Mouse (Mus musculus) Patski (cell line): ENCODE data around the gene Slc9b1. TPM values are rescaled to one million over a fixed set of nuclear protein-coding genes. Genes with fewer than 3 reads are reported as not detected.

Experiments used
- ATAC-seq: fragments of 100-300 bp; one replicate; pipeline ENCODE4 v1.8.0; 2021
- CTCF ChIA-PET: fragments of 350-600 bp; sonication (Branson Sonifier 250); formaldehyde crosslinking; loops from one replicate; lab custom pipeline; 2022; ENCODE audit warnings: inconsistent platforms; lab: Charles Lee
- POLR2A ChIA-PET: fragments of 350-600 bp; sonication (Branson Sonifier 250); formaldehyde crosslinking; loops from one replicate; lab custom pipeline; 2022; ENCODE audit warnings: antibody characterized with exemption, inconsistent platforms; lab: Charles Lee
- DNase-seq: peaks from one replicate; pipeline ENCODE4 v3.0.0-alpha.2; 2011; ENCODE audit warnings: low read depth, low spot score
- H3K27me3 ChIP-seq: fragments of 371-371 bp; one replicate; pipeline ENCODE4 v1.5.1; 2021
- CTCF ChIP-seq: fragments of 100-300 bp; IDR thresholded peaks from one replicate; pipeline ENCODE4 v1.5.1; 2021
- in situ Hi-C: fragments of 300-500 bp; cut with MboI; formaldehyde crosslinking; loops from 3 replicates; pipeline ENCODE4 v1.11.1; 2018; ENCODE audit warnings: low pct_unique_long_range_greater_than_20kb, mixed read lengths
- polyA plus RNA-seq: library from polyadenylated mRNA; unstranded; gene quantifications from one replicate; pipeline ENCODE4 v1.2.3, GENCODE M21; 2021

The Slc9b1 gene
- polyA plus RNA-seq, 1 experiment from 2014 or later, result not detected

DNA sequence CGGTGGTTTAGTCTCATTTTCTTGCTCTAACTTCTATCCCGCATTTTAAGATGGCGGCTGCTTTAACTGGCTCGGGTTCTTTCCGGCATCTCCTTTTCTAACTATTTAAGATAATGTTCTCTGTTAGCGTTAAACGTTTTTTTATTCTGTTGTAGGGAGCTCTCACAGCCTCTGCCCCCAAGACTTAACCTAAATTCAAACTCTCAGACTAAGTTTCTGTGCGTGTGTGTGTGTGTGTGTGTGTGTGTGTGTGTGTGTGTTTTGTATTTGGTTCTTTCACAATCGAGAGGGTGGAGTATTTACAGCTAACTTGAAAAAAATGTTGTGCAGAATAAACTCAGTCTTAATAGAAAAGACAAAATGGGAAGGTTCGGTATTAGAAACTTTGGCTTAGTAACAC is 92.8 kb downstream of the Slc9b1 start:
- POLR2A ChIA-PET, result interaction anchor here (0.8 to 2.0 kb wide), 4 partner anchors 17 to 65 kb away, joined by 3 to 7 read pairs (median 4); partner anchors contain the start of gene Cisd2
- no peak for TF ChIP-seq CTCF
- DNase-seq, result no peak
- CTCF ChIA-PET, result interaction anchor here (0.9 to 2.2 kb wide), 6 partner anchors 10 to 49 kb away, joined by 3 to 11 read pairs (median 4); no protein-coding TSS in a partner anchor
- no peak for ATAC-seq
- in situ Hi-C loops, result no loop called here
- no peaks in the 10 kb centered on the region for H3K27me3 ChIP-seq

- no peaks in the 10 kb centered on the region for H3K27me3 ChIP-seq
- ChIA-PET CTCF (interaction anchor here (0.9 to 2.1 kb wide), 3 partner anchors 10 to 125 kb away, joined by 3 to 10 read pairs (median 10); no protein-coding TSS in a partner anchor), POLR2A (interaction anchor here (0.8 to 1.6 kb wide), 3 partner anchors 22 to 60 kb away, joined by 3 to 5 read pairs (median 4); no protein-coding TSS in a partner anchor)
- in situ Hi-C loops, result no loop called here
- ATAC-seq (no peak), DNase-seq (no peak)
- TF ChIP-seq CTCF, result no peak
These were observed 97.1 kb downstream of the Slc9b1 start for GRCm38 (mm10) chr3:135444930-135445329.

Other genes with a start within 250 kb of the Slc9b1 start
- 35.6 TPM for gene Cenpe, start 135.5 kb upstream of the Slc9b1 start, polyA plus RNA-seq
- 147 TPM for gene Bdh2, start 66.8 kb upstream of the Slc9b1 start, polyA plus RNA-seq
- not detected for gene Slc9b2, start 40.3 kb upstream of the Slc9b1 start, polyA plus RNA-seq
- gene Cisd2, start 75.9 kb downstream of the Slc9b1 start, polyA plus RNA-seq, result 37.6 TPM
- 431 TPM for gene Ube2d3, start 90.1 kb downstream of the Slc9b1 start, polyA plus RNA-seq
- gene Manba, start 137.6 kb downstream of the Slc9b1 start, polyA plus RNA-seq, result 177 TPM